Mouse (Mus musculus): ENCODE results near the gene Car5a.
A peak's percentile ranks its signal among the peaks of the same experiment; 100 is the strongest.

The Car5a gene

GRCm38 (mm10) chr8:121944831-121945230, at the start of gene Car5a:
Gene Car5a, minus strand, starts transcription at chr8:121944904.
- no peak for DNase-seq (ENCODE audit: low spot score)

GRCm38 (mm10) chr8:121992911-121993310, 48.2 kb upstream of the Car5a start:
- no peak for DNase-seq (ENCODE audit: low spot score)

GRCm38 (mm10) chr8:121991611-121992010, 46.9 kb upstream of the Car5a start:
- no peak for DNase-seq (ENCODE audit: low spot score)

- no peak for DNase-seq (ENCODE audit: low spot score)
These were observed 46.0 kb upstream of the Car5a start for GRCm38 (mm10) chr8:121990506-121991255.

GRCm38 (mm10) chr8:121987892-121988291, 43.2 kb upstream of the Car5a start:
- DNase-seq (ENCODE audit: low spot score): no peak

GRCm38 (mm10) chr8:121985673-121986072, 41.0 kb upstream of the Car5a start:
- DNase-seq (ENCODE audit: low spot score): no peak

GRCm38 (mm10) chr8:121981520-121981895, 36.8 kb upstream of the Car5a start:
- no peak for DNase-seq (ENCODE audit: low spot score)

- DNase-seq (ENCODE audit: low spot score): no peak
These were observed 36.3 kb upstream of the Car5a start for GRCm38 (mm10) chr8:121980792-121981519.

GRCm38 (mm10) chr8:121978670-121979069, 34.0 kb upstream of the Car5a start:
- no peak for DNase-seq (ENCODE audit: low spot score)

- peak; percentile 22 for DNase-seq (ENCODE audit: low spot score)
These were observed 33.3 kb upstream of the Car5a start for GRCm38 (mm10) chr8:121977819-121978590.

- DNase-seq (ENCODE audit: low spot score): no peak
These were observed 29.2 kb upstream of the Car5a start for GRCm38 (mm10) chr8:121973906-121974305.

GRCm38 (mm10) chr8:121971488-121972058, 26.9 kb upstream of the Car5a start:
- DNase-seq (ENCODE audit: low spot score): no peak

GRCm38 (mm10) chr8:121970225-121970624, 25.5 kb upstream of the Car5a start:
- no peak for DNase-seq (ENCODE audit: low spot score)

GRCm38 (mm10) chr8:121968542-121968941, 23.8 kb upstream of the Car5a start:
- no peak for DNase-seq (ENCODE audit: low spot score)

- DNase-seq (ENCODE audit: low spot score): no peak
These were observed 23.3 kb upstream of the Car5a start for GRCm38 (mm10) chr8:121967977-121968376.

- DNase-seq (ENCODE audit: low spot score): no peak
These were observed 22.2 kb upstream of the Car5a start for GRCm38 (mm10) chr8:121966714-121967448.

- DNase-seq (ENCODE audit: low spot score): no peak
These were observed 21.4 kb upstream of the Car5a start for GRCm38 (mm10) chr8:121966110-121966509.

- DNase-seq (ENCODE audit: low spot score): no peak
These were observed 20.2 kb upstream of the Car5a start for GRCm38 (mm10) chr8:121964716-121965512.

- no peak for DNase-seq (ENCODE audit: low spot score)
These were observed 18.2 kb upstream of the Car5a start for GRCm38 (mm10) chr8:121962892-121963291.

GRCm38 (mm10) chr8:121958395-121958794, 13.7 kb upstream of the Car5a start:
- DNase-seq (ENCODE audit: low spot score): no peak

Measured in layer of hippocampus, adult 9-10 months (tissue).